Mouse (Mus musculus): ENCODE data around the gene Tuba3a. TPM values are rescaled to one million over a fixed set of nuclear protein-coding genes. Genes with fewer than 3 reads are reported as not detected.

Gene Tuba3a
- polyA plus RNA-seq, 1 experiment from 2014 or later: 0.10 TPM

DNA sequence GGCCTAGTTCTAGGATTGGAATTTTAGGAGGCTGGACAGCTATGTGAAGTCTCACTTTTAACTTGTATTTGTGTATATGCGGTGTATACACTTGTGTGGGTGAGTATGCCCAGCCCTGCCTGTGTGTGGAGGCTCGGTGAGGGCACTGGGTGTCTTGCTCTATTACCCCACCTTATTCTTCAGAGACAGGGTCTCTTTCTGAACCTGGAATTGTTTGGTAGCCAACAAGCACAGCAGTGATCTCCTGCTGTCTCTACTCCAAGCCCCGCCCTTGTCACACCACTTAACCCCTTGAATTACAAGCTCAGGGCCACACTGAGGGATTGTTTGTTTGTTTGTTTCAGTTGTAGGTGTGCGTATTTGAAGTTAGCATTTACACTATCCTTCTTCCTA lies 53.8 kb downstream of the Tuba3a start:
- peaks cover 8% of the 10 kb centered on the region for H3K4me1 ChIP-seq (ENCODE audit: control insufficient read depth, insufficient read depth, low read depth, low read length)
- ATAC-seq: peak; percentile 26; the same call in 1 of the 2 replicates
- peak overlapping the region; percentile 49 for H3K4me3 ChIP-seq (ENCODE audit: low read length)
- H3K27me3 ChIP-seq (replicated peaks; ENCODE audit: control insufficient read depth, insufficient read depth, low read length): no peaks in the 10 kb centered on the region
- H3K9ac ChIP-seq (ENCODE audit: low read depth, low read length): peak overlapping the region; percentile 73; the same call in 1 of the 2 replicates
- peak overlapping the region; percentile 89 for H3K4me2 ChIP-seq (ENCODE audit: low read length)
- no peaks in the 10 kb centered on the region for H3K36me3 ChIP-seq (ENCODE audit: control insufficient read depth, insufficient read depth, low read length)
- WGBS: 52% methylated on average over 4 of the region's 4 CpGs
- H3K27ac ChIP-seq (ENCODE audit: low read depth, low read length): peak overlapping the region; percentile 74; the same call in 1 of the 2 replicates
- H3K9me3 ChIP-seq (ENCODE audit: control insufficient read depth, low read length): no peaks in the 10 kb centered on the region

GRCm38 (mm10) chr6:125231117-125232044 lies 54.5 kb downstream of the Tuba3a start, which contains the start of gene Tapbpl:
Gene Tapbpl, minus strand, starts transcription at chr6:125231860.
- WGBS: 8% methylated on average over 16 of the region's 16 CpGs
- Histone ChIP-seq H3K4me3 (ENCODE audit: low read length) (peak within 1 kb of the TSS; percentile 49), H3K9me3 (ENCODE audit: control insufficient read depth, low read length) (no peaks in the 10 kb centered on the region), H3K27ac (ENCODE audit: low read depth, low read length) (peak within 1 kb of the TSS; percentile 74), H3K9ac (ENCODE audit: low read depth, low read length) (peak within 1 kb of the TSS; percentile 73), H3K4me1 (ENCODE audit: control insufficient read depth, insufficient read depth, low read depth, low read length) (peaks cover 8% of the 10 kb centered on the region), H3K4me2 (ENCODE audit: low read length) (peak within 1 kb of the TSS; percentile 89), H3K36me3 (ENCODE audit: control insufficient read depth, insufficient read depth, low read length) (no peaks in the 10 kb centered on the region), H3K27me3 (replicated peaks; ENCODE audit: control insufficient read depth, insufficient read depth, low read length) (no peaks in the 10 kb centered on the region)
- ATAC-seq: peak; percentile 87

- H3K9me3 ChIP-seq (ENCODE audit: control insufficient read depth, low read length): no peaks in the 10 kb centered on the region
- peak overlapping the region; percentile 89 for H3K4me2 ChIP-seq (ENCODE audit: low read length)
- peaks cover 8% of the 10 kb centered on the region for H3K4me1 ChIP-seq (ENCODE audit: control insufficient read depth, insufficient read depth, low read depth, low read length)
- 0 out of 2 replicates have a peak, but pooled peaks have one; percentile 21 for ATAC-seq
- H3K36me3 ChIP-seq (ENCODE audit: control insufficient read depth, insufficient read depth, low read length): no peaks in the 10 kb centered on the region
- H3K27me3 ChIP-seq (replicated peaks; ENCODE audit: control insufficient read depth, insufficient read depth, low read length): no peaks in the 10 kb centered on the region
- H3K27ac ChIP-seq (ENCODE audit: low read depth, low read length): peak overlapping the region; percentile 74; the same call in 1 of the 2 replicates
- H3K4me3 ChIP-seq (ENCODE audit: low read length): no peak overlapping the region
- peak overlapping the region; percentile 50 for H3K9ac ChIP-seq (ENCODE audit: low read depth, low read length)
- 61% methylated on average over 9 of the region's 9 CpGs for WGBS
These were observed 55.3 kb downstream of the Tuba3a start for GRCm38 (mm10) chr6:125230571-125230970.

Small RNAs within 50 kb of the gene (microRNA-seq; reads per million reads assigned to microRNA genes)
- gene Mir8113: not detected

Other genes starting within 250 kb of the Tuba3a start
- gene Ing4, start 246.3 kb downstream of the Tuba3a start, polyA plus RNA-seq (2015; fragmentation: Nextera tagmentation; extraction: Ambion mirVana): 133 and 137 TPM in 2 replicates
- gene Acrbp, start 236.4 kb downstream of the Tuba3a start, polyA plus RNA-seq (2015; fragmentation: Nextera tagmentation; extraction: Ambion mirVana): 18.2 and 20.9 TPM in 2 replicates
- 0.36 and 0.85 TPM in 2 replicates for gene Lpar5, start 218.1 kb downstream of the Tuba3a start, polyA plus RNA-seq (2015; fragmentation: Nextera tagmentation; extraction: Ambion mirVana)
- gene Chd4, start 190.1 kb downstream of the Tuba3a start, polyA plus RNA-seq (2015; fragmentation: Nextera tagmentation; extraction: Ambion mirVana): 66.6 and 68.4 TPM in 2 replicates
- 48.6 and 50.7 TPM in 2 replicates for gene Nop2, start 154.1 kb downstream of the Tuba3a start, polyA plus RNA-seq (2015; fragmentation: Nextera tagmentation; extraction: Ambion mirVana)
- gene Iffo1, start 140.8 kb downstream of the Tuba3a start, polyA plus RNA-seq (2015; fragmentation: Nextera tagmentation; extraction: Ambion mirVana): 20.3 and 21.9 TPM in 2 replicates
- 1,587 and 1,624 TPM in 2 replicates for gene Gapdh, start 119.6 kb downstream of the Tuba3a start, polyA plus RNA-seq (2015; fragmentation: Nextera tagmentation; extraction: Ambion mirVana)
- gene Ncapd2, start 94.3 kb downstream of the Tuba3a start, polyA plus RNA-seq (2015; fragmentation: Nextera tagmentation; extraction: Ambion mirVana): 37.7 and 50.2 TPM in 2 replicates
- 140 and 154 TPM in 2 replicates for gene Mrpl51, start 94.2 kb downstream of the Tuba3a start, polyA plus RNA-seq (2015; fragmentation: Nextera tagmentation; extraction: Ambion mirVana)
- gene Vamp1, start 70.5 kb downstream of the Tuba3a start, polyA plus RNA-seq (2015; fragmentation: Nextera tagmentation; extraction: Ambion mirVana): 41.2 and 52.8 TPM in 2 replicates
- 7.7 and 9.1 TPM in 2 replicates for gene Tapbpl, start 54.2 kb downstream of the Tuba3a start, polyA plus RNA-seq (2015; fragmentation: Nextera tagmentation; extraction: Ambion mirVana)
- gene Cd27, start 49.0 kb downstream of the Tuba3a start, polyA plus RNA-seq (2015; fragmentation: Nextera tagmentation; extraction: Ambion mirVana): 1.1 and 1.4 TPM in 2 replicates
- gene Ltbr, start 27.8 kb upstream of the Tuba3a start, polyA plus RNA-seq (2015; fragmentation: Nextera tagmentation; extraction: Ambion mirVana): 16.4 and 18.7 TPM in 2 replicates
- gene Scnn1a, start 34.6 kb upstream of the Tuba3a start, polyA plus RNA-seq (2015; fragmentation: Nextera tagmentation; extraction: Ambion mirVana): 0.69 and 0.70 TPM in 2 replicates
- gene Tnfrsf1a, start 63.3 kb upstream of the Tuba3a start, polyA plus RNA-seq (2015; fragmentation: Nextera tagmentation; extraction: Ambion mirVana): 15.1 and 18.3 TPM in 2 replicates
- gene Plekhg6, start 94.8 kb upstream of the Tuba3a start, polyA plus RNA-seq (2015; fragmentation: Nextera tagmentation; extraction: Ambion mirVana): 0.30 and 0.41 TPM in 2 replicates
- gene Cd9, start 208.7 kb upstream of the Tuba3a start, polyA plus RNA-seq (2015; fragmentation: Nextera tagmentation; extraction: Ambion mirVana): 127 and 137 TPM in 2 replicates

Data from hindbrain, embryonic 16.5 days (tissue).